Mouse (Mus musculus): ENCODE results near the gene Lrrk1. TPM values are rescaled to one million over a fixed set of nuclear protein-coding genes. Genes with fewer than 3 reads are reported as not detected.

Gene Lrrk1
- polyA plus RNA-seq, 2 experiments, result 2.3 to 3.1 TPM

DNA sequence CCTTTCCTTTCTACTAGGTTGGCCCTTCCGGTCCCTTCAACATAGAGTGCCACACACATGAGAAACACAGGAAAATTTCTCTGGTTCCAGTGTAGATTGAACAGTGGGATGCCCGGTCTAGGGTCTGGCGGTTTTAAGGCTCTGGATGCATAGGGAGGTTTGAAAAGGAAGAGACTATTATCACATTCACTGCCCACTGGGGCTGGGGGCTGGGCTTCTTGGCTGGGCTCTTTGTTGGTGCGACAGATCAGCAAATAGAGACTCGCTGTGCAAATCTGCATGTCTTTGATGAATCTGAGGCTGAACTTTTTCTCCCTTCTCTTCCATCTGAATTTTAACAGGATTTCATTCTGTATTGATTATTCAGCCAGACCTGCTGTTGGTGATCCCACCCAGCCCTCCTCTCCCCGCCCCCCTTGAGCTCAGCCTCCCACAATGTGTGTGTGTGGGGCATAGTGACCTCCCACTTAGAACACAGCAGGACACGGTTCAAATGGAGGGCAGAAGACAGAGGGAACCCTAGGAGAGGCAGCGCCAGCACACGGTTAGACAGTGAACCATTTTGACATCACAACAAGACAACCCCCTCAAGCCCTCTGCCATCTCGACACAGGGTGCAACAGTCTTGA, 105.1 kb downstream of the Lrrk1 start:
- no peaks in the 10 kb centered on the region for H3K36me3 ChIP-seq (replicated peaks; ENCODE audit: control insufficient read depth, insufficient read depth, low read depth)
- no peaks in the 10 kb centered on the region for H3K4me1 ChIP-seq (replicated peaks; ENCODE audit: control insufficient read depth in 2 of 2, insufficient read depth in 2 of 2, low read length in 1 of 2)
- H3K27me3 ChIP-seq (ENCODE audit: control insufficient read depth, insufficient read depth, low read length), result no peaks in the 10 kb centered on the region
- H3K27ac ChIP-seq, result no peak overlapping the region
- no peak overlapping the region for H3K4me2 ChIP-seq (ENCODE audit: low read depth)
- H3K9ac ChIP-seq (replicated peaks), result no peak overlapping the region
- TF ChIP-seq CTCF (IDR thresholded peaks at IDR 0.05; ENCODE audit: low read depth) (no peak), EP300 (IDR thresholded peaks at IDR 0.05; ENCODE audit: low read depth) (no peak)
- DNase-seq (ENCODE audit: low read depth in 3 of 3, low spot score in 3 of 3), result no peak
- H3K9me3 ChIP-seq (ENCODE audit: control insufficient read depth, low read length), result no peaks in the 10 kb centered on the region
- H3K4me3 ChIP-seq (ENCODE audit: insufficient read depth in 1 of 2, low read depth in 2 of 2, low read length in 2 of 2), result no peak overlapping the region
- ATAC-seq (ENCODE audit: insufficient read depth), result no peak
- 62% methylated on average over 10 of the region's 10 CpGs for WGBS (ENCODE audit: insufficient replicate concordance)

GRCm38 (mm10) chr7:66282265-66282664, 105.9 kb downstream of the Lrrk1 start:
- no peak for TF ChIP-seq CTCF (IDR thresholded peaks at IDR 0.05; ENCODE audit: low read depth)
- TF ChIP-seq EP300 (IDR thresholded peaks at IDR 0.05; ENCODE audit: low read depth), result no peak
- no peak overlapping the region for H3K9ac ChIP-seq (replicated peaks)
- H3K9me3 ChIP-seq (ENCODE audit: control insufficient read depth, low read length), result no peaks in the 10 kb centered on the region
- H3K36me3 ChIP-seq (replicated peaks; ENCODE audit: control insufficient read depth, insufficient read depth, low read depth), result no peaks in the 10 kb centered on the region
- no peaks in the 10 kb centered on the region for H3K4me1 ChIP-seq (replicated peaks; ENCODE audit: control insufficient read depth in 2 of 2, insufficient read depth in 2 of 2, low read length in 1 of 2)
- no peak for ATAC-seq (ENCODE audit: insufficient read depth)
- no peak overlapping the region for H3K4me2 ChIP-seq (ENCODE audit: low read depth)
- 72% methylated on average over 12 of the region's 12 CpGs for WGBS (ENCODE audit: insufficient replicate concordance)
- H3K27ac ChIP-seq, result no peak overlapping the region
- no peaks in the 10 kb centered on the region for H3K27me3 ChIP-seq (ENCODE audit: control insufficient read depth, insufficient read depth, low read length)
- no peak overlapping the region for H3K4me3 ChIP-seq (ENCODE audit: insufficient read depth in 1 of 2, low read depth in 2 of 2, low read length in 2 of 2)
- no peak for DNase-seq (ENCODE audit: low read depth in 3 of 3, low spot score in 3 of 3)

- H3K27me3 ChIP-seq (ENCODE audit: control insufficient read depth, insufficient read depth, low read length), result no peaks in the 10 kb centered on the region
- H3K27ac ChIP-seq, result no peak overlapping the region
- no peak overlapping the region for H3K4me2 ChIP-seq (ENCODE audit: low read depth)
- ATAC-seq (ENCODE audit: insufficient read depth) (no peak), DNase-seq (ENCODE audit: low read depth in 3 of 3, low spot score in 3 of 3) (no peak)
- no peak overlapping the region for H3K9ac ChIP-seq (replicated peaks)
- H3K4me1 ChIP-seq (replicated peaks; ENCODE audit: control insufficient read depth in 2 of 2, insufficient read depth in 2 of 2, low read length in 1 of 2), result no peaks in the 10 kb centered on the region
- no peaks in the 10 kb centered on the region for H3K36me3 ChIP-seq (replicated peaks; ENCODE audit: control insufficient read depth, insufficient read depth, low read depth)
- H3K9me3 ChIP-seq (ENCODE audit: control insufficient read depth, low read length), result no peaks in the 10 kb centered on the region
- H3K4me3 ChIP-seq (ENCODE audit: insufficient read depth in 1 of 2, low read depth in 2 of 2, low read length in 2 of 2), result no peak overlapping the region
- TF ChIP-seq CTCF (IDR thresholded peaks at IDR 0.05; ENCODE audit: low read depth) (no peak), EP300 (IDR thresholded peaks at IDR 0.05; ENCODE audit: low read depth) (no peak)
- 68% methylated on average over 3 of the region's 3 CpGs for WGBS (ENCODE audit: insufficient replicate concordance)
These were observed 110.1 kb downstream of the Lrrk1 start for GRCm38 (mm10) chr7:66278001-66278400.

- H3K4me3 ChIP-seq (ENCODE audit: insufficient read depth in 1 of 2, low read depth in 2 of 2, low read length in 2 of 2), result no peak overlapping the region
- no peaks in the 10 kb centered on the region for H3K27me3 ChIP-seq (ENCODE audit: control insufficient read depth, insufficient read depth, low read length)
- no peaks in the 10 kb centered on the region for H3K9me3 ChIP-seq (ENCODE audit: control insufficient read depth, low read length)
- TF ChIP-seq EP300 (IDR thresholded peaks at IDR 0.05; ENCODE audit: low read depth) (no peak), CTCF (IDR thresholded peaks at IDR 0.05; ENCODE audit: low read depth) (no peak)
- DNase-seq (ENCODE audit: low read depth in 3 of 3, low spot score in 3 of 3), result no peak
- H3K4me1 ChIP-seq (replicated peaks; ENCODE audit: control insufficient read depth in 2 of 2, insufficient read depth in 2 of 2, low read length in 1 of 2), result no peaks in the 10 kb centered on the region
- no peak for ATAC-seq (ENCODE audit: insufficient read depth)
- 64% methylated on average over 5 of the region's 5 CpGs for WGBS (ENCODE audit: insufficient replicate concordance)
- no peak overlapping the region for H3K4me2 ChIP-seq (ENCODE audit: low read depth)
- H3K27ac ChIP-seq, result no peak overlapping the region
- H3K9ac ChIP-seq (replicated peaks), result no peak overlapping the region
- no peaks in the 10 kb centered on the region for H3K36me3 ChIP-seq (replicated peaks; ENCODE audit: control insufficient read depth, insufficient read depth, low read depth)
These were observed 114.7 kb downstream of the Lrrk1 start for GRCm38 (mm10) chr7:66273494-66273893.

- DNase-seq (ENCODE audit: low read depth in 3 of 3, low spot score in 3 of 3) (no peak), ATAC-seq (ENCODE audit: insufficient read depth) (no peak)
- 69% methylated on average over 6 of the region's 6 CpGs for WGBS (ENCODE audit: insufficient replicate concordance)
- H3K4me3 ChIP-seq (ENCODE audit: insufficient read depth in 1 of 2, low read depth in 2 of 2, low read length in 2 of 2), result no peak overlapping the region
- H3K27me3 ChIP-seq (ENCODE audit: control insufficient read depth, insufficient read depth, low read length), result no peaks in the 10 kb centered on the region
- H3K4me1 ChIP-seq (replicated peaks; ENCODE audit: control insufficient read depth in 2 of 2, insufficient read depth in 2 of 2, low read length in 1 of 2), result peaks cover 18 to 21% of the 10 kb centered on the region in 2 experiments
- no peaks in the 10 kb centered on the region for H3K36me3 ChIP-seq (replicated peaks; ENCODE audit: control insufficient read depth, insufficient read depth, low read depth)
- no peak overlapping the region for H3K27ac ChIP-seq
- no peak overlapping the region for H3K4me2 ChIP-seq (ENCODE audit: low read depth)
- H3K9me3 ChIP-seq (ENCODE audit: control insufficient read depth, low read length), result no peaks in the 10 kb centered on the region
- H3K9ac ChIP-seq (replicated peaks), result no peak overlapping the region
- TF ChIP-seq CTCF (IDR thresholded peaks at IDR 0.05; ENCODE audit: low read depth), result peak; percentile 73
- no peak for TF ChIP-seq EP300 (IDR thresholded peaks at IDR 0.05; ENCODE audit: low read depth)
These were observed 116.9 kb downstream of the Lrrk1 start for GRCm38 (mm10) chr7:66271226-66271625.

Data from liver, embryonic 14.5 days (tissue).